Mouse (Mus musculus): ENCODE measurements around the gene Prss35.

Prss35 gene

DNA sequence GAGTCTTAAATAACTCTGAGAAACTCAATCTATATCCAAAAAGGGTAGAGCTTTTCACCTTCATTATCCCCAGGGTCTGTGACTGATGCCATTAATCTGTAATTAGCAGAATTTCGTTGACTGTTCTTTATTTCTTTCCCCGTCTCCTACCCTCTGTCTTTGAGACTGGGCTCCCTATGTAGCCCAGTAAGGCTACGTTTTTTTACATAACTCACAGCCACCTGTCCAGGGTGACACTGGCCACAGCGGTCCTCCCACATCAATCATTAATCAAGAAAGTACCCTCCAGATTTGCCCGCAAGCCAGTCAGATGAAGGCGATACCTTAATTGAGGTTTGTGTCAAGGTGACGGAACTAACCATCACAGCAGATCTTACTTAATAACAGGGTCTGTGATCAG is 55.6 kb downstream of the Prss35 start:
- no peak for DNase-seq (ENCODE audit: low spot score)

DNA sequence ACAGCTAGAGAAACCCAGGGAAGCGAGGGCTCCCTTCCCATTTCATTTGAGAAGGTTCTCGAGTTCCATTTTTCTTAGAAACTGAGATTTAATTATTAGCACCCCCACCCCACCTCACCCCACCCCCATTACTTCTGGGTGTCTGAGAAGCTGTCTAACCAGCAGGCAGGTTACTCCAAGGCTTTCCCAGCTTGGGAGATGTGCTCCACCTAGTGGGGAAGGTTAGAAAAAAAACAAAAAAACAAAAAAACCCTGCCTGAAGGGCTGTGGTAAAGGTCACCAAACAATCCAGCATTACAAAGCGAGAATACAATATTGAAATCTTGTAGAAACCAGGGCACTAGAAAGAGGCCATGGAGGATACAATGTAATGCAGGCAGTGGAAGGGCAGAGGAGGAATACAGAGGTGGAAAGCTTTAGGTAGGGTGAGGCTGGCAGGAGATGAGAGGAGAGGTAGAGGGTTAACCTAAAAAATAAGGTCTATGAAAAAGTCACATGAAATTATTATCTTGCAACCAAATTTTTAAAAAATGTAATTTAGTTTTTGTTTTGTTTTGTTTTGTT is 57.2 kb downstream of the Prss35 start:
- DNase-seq (ENCODE audit: low spot score) = no peak
